Mouse (Mus musculus): ENCODE measurements around the gene Lcn6. TPM values are rescaled to one million over a fixed set of nuclear protein-coding genes. Genes with fewer than 3 reads are reported as not detected.
"Not testable (repeated sequence)": the region's sequence is repeated elsewhere in the genome, so short reads cannot be mapped to it uniquely, and the experiment has no call there.

Lcn6 gene
- total RNA-seq, 2 experiments from 2014 or later: not detected

DNA sequence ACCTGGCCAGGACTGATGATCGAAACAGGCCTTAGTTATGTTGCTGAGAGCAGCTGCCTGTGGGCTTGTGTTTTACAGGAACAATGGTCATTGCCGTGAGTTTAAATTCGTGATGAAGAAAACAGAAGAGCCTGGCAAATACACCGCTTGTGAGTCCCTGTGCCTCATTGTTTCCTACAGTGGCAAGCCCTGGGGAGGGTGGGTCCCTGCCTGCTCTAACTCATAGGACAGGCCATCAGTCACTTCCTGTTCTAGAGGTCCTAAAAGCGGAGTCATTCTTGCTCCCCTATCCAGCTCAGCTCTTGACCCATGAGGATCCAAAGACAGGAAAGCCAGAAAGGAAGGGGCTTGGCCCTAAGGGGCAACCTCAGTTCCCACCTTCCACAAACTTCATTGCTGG is 24.4 kb downstream of the Lcn6 start:
- no peak for DNase-seq (ENCODE audit: low spot score in 2 of 2)

DNA sequence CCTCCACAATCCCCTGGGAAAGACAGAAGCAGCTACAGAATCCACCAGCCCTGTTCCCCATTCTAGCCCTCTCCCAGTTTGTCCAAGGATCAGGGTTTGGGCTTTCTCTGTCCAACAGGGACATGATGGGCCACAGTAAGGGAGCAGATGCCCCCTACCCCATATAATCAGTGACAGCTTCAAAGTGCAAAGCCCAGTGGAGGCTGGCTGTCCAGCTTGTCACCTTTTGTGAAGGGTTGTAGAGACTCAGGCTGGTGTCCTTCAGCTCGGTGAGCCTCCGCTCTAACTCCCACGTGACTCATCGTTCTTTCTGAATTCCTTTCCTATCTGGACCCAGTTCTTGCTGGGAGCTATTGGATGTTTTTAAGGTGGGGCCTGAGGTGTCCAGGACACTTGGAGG is 27.1 kb downstream of the Lcn6 start:
- no peak for DNase-seq (ENCODE audit: low spot score in 2 of 2)

DNA sequence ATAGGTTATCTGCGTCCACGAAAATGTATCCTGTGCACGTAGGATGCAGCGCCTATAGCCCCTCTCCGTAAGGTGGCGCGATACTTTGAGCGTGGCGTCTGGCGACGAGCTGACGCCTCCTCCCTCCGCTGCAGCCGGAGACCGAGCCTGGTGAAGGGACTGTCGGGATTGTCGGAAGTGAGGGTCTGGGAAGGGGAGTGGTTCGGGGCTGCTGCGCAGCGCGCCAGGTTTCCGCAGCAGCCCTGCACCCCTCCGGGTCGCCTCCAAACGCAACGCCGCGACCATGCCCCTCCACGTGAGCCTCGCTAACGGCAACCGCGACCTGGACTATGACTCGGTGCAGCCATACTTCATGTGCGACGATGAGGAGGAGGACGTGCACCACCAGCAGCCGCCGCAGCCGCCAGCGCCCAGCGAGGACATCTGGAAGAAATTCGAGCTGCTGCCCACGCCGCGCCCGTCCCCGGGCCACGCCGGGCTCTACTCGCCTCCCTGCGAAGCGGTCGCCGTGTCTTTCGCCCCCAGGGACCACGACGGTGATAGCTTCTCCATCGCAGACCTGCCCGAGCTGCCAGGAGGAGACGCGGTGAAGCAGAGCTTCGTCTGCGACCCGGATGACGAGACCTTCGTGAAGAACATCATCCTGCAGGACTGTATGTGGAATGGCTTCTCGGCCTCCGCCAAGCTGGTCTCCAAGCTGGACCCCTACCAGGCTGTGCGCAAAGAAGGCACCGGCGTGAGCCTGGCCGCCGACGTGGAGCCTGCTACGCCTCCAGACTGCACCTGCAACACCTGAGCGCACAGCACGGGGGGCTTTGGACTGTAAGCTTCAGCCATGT is 30.3 kb downstream of the Lcn6 start, which contains the start of gene Bmyc:
Gene Bmyc (plus strand): TSS at position 97 of the 839 bp plus-strand sequence.
- peak; percentile 40 to 77 for DNase-seq (ENCODE audit: low spot score in 2 of 2)

DNA sequence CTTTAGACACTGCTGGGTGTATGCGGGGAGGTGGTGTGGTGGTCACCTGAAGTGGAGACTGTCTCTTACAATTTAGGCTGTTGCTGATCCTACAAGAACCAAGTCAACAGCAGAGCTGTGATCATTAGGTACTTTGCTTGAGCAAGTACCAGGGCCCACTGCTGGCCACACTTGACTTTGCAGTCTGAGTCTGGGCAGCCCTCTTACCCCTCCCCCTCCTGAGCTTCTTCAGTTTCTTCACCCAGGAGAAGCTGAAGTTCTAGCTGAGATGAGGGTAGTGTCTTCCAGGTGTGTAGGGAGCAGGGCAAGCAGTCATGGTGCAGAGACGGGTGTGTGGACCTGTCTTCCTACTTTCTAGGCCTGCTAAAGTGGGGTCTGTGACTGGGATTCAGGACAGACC is 31.5 kb downstream of the Lcn6 start:
- DNase-seq (ENCODE audit: low spot score in 2 of 2): no peak

DNA sequence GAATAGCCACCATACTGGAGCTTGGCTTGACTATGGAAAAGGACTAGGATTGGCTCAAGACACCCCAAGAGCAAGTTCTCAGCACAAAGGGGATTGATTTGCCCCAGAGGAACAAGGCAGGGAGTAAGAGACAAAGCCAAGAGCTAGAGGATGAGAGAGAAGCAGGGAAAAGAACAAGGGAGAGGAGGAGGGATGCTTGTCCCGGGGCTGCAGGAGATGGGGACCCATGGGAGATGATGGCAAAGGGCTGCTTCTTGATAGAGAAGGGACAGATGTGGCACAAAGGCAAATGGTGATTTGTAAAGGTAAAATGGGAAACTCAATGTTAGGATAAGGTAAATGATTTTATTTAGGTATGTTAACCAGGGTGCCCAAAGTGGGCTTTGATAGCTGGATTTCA is 32.5 kb downstream of the Lcn6 start:
- DNase-seq (ENCODE audit: low spot score in 2 of 2): not testable (repeated sequence)

DNA sequence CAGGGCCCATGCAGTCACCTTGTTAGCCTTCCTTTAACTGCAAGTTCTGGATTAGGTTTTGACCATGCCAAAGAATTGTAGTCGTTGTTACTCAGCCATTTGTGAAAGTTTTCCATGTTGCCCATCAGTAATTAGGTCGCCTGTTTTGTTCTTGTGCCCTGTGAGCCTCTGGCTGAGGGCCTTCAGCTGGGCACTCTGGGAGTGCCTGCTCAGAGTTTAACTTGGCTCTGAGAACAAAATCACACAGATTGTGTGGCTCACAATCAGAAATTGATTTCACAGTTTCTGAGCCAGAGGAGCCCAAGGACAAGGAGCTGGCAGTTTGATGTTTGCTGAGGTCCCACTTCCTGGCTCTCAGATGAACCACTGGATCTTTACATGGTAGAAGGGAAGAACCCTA is 33.2 kb downstream of the Lcn6 start:
- not testable (repeated sequence) for DNase-seq (ENCODE audit: low spot score in 2 of 2)

DNA sequence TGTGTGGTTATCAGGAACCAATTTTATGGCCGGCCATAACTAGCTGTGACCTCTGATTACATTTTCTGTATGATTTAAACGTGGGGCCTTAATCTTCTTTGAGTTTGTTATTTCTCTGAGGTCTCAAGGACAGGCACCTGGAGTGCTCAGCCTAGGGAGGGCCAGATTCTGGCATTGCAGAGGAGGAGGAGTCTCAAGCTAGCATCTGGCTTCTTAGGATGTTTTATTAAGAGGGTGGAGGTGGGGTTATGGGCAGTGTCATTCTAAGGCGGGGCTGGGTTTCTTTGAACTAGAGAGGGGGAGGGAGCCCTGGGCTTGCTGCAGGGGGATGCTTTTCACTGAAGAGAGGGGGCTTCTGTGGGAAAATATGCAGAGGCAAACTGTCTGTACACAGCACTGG is 35.1 kb downstream of the Lcn6 start:
- not testable (repeated sequence) for DNase-seq (ENCODE audit: low spot score in 2 of 2)

DNA sequence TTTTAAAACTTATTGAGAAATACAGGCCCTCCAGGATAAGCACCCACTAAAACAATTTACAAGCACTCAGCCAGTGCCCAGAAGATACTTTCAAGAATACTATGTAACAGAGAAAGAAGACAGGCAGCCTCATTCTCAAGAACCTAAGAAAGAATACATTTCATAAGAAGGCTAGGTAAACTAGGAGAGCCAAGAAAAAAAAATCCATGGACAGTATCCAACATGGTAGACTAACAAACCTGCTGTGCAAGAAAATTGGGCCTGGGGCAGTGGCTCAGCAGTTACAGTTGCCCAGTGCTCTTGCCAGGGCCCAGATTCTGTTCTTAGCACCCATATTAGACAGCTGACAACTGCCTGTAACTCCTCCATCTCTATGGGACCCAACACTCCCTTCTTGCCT is 40.6 kb downstream of the Lcn6 start:
- DNase-seq (ENCODE audit: low spot score in 2 of 2): no peak

Other genes starting within 250 kb of the Lcn6 start
- gene Abca2, start 248.1 kb upstream of the Lcn6 start, total RNA-seq (2021): 10 to 100 TPM; 12.7 to 13.8 TPM
- gene Clic3, start 219.9 kb upstream of the Lcn6 start, total RNA-seq (2021): under 1 TPM in 1 of 2 experiments, not detected in 1; 0.34 TPM
- 10 to 100 TPM; 40.0 to 45.9 TPM for gene Paxx, start 215.7 kb upstream of the Lcn6 start, total RNA-seq (2021)
- gene Ptgds, start 206.7 kb upstream of the Lcn6 start, total RNA-seq (2021): 1 to 10 TPM; 2.9 to 3.9 TPM
- not detected for gene Lcn12, start 182.9 kb upstream of the Lcn6 start, total RNA-seq (2021)
- 10 to 100 TPM; 62.5 to 71.4 TPM for gene Fbxw5, start 176.0 kb upstream of the Lcn6 start, total RNA-seq (2021)
- gene C8g, start 175.1 kb upstream of the Lcn6 start, total RNA-seq (2021): 1 to 10 TPM in 1 of 2 experiments, under 1 TPM in 1; 0.74 to 1.2 TPM
- gene Traf2, start 129.8 kb upstream of the Lcn6 start, total RNA-seq (2021): 10 to 100 TPM; 15.7 to 16.5 TPM
- 100 to 1,000 TPM; 173 to 196 TPM for gene Edf1, start 118.9 kb upstream of the Lcn6 start, total RNA-seq (2021)
- gene Mamdc4, start 101.9 kb upstream of the Lcn6 start, total RNA-seq (2021): 1 to 10 TPM; 2.3 to 2.5 TPM
- 10 to 100 TPM; 43.0 to 44.8 TPM for gene Phpt1, start 101.6 kb upstream of the Lcn6 start, total RNA-seq (2021)
- under 1 TPM; 0.07 to 0.08 TPM for gene Ajm1, start 95.0 kb upstream of the Lcn6 start, total RNA-seq (2021)
- gene Rabl6, start 68.3 kb upstream of the Lcn6 start, total RNA-seq (2021): 10 to 100 TPM; 59.3 to 65.0 TPM
- gene Ccdc183, start 59.1 kb upstream of the Lcn6 start, total RNA-seq (2021): not detected
- gene Tmem141, start 54.8 kb upstream of the Lcn6 start, total RNA-seq (2021): 10 to 100 TPM; 11.7 to 18.6 TPM
- 10 to 100 TPM in 1 of 2 experiments, 1 to 10 TPM in 1; 9.7 to 14.3 TPM for gene Fcna, start 48.8 kb upstream of the Lcn6 start, total RNA-seq (2021)
- 1 to 10 TPM; 1.2 to 2.5 TPM for gene Lcn8, start 23.7 kb upstream of the Lcn6 start, total RNA-seq (2021)
- gene Lcn5, start 18.8 kb upstream of the Lcn6 start, total RNA-seq (2021): not detected
- gene Lcn10, start 5.9 kb downstream of the Lcn6 start, total RNA-seq (2021): not detected
- gene Obp2a, start 23.3 kb downstream of the Lcn6 start, total RNA-seq (2021): not detected
- 10 to 100 TPM; 21.5 to 25.6 TPM for gene Bmyc, start 30.0 kb downstream of the Lcn6 start, total RNA-seq (2021)
- not detected for gene Obp2b, start 60.2 kb downstream of the Lcn6 start, total RNA-seq (2021)
- gene Lcn3, start 88.8 kb downstream of the Lcn6 start, total RNA-seq (2021): not detected
- not detected for gene Lcn11, start 100.2 kb downstream of the Lcn6 start, total RNA-seq (2021)
- gene Gm13539, start 105.5 kb downstream of the Lcn6 start, total RNA-seq (2021): not detected
- not detected for gene Glt6d1, start 139.1 kb downstream of the Lcn6 start, total RNA-seq (2021)
- gene Lcn9, start 146.4 kb downstream of the Lcn6 start, total RNA-seq (2021): not detected
- gene Sohlh1, start 170.5 kb downstream of the Lcn6 start, total RNA-seq (2021): not detected
- under 1 TPM; 0.16 to 0.49 TPM for gene Kcnt1, start 186.9 kb downstream of the Lcn6 start, total RNA-seq (2021)